Mouse (Mus musculus) gastrocnemius, adult 8-10 months (tissue): ENCODE measurements around the gene Tbata. TPM values are rescaled to one million over a fixed set of nuclear protein-coding genes. Genes with fewer than 3 reads are reported as not detected.
A peak's percentile ranks its signal among the peaks of the same experiment; 100 is the strongest.

Experiments used
- DNase-seq, 2 experiments: peaks; one replicate each; pipeline ENCODE4 v3.0.0; 2022; ENCODE audit warnings: low spot score in 2 of 2
- total RNA-seq, 4 experiments: library from RNA; stranded (reverse); gene quantifications; 2 replicates each; pipeline ENCODE4 v1.2.4; 2022

Tbata gene
- total RNA-seq, result not detected

- no peak for DNase-seq
Measured at GRCm38 (mm10) chr10:61171654-61172053, at the start of gene Tbata. Gene Tbata (plus strand): TSS chr10:61171954.

DNA sequence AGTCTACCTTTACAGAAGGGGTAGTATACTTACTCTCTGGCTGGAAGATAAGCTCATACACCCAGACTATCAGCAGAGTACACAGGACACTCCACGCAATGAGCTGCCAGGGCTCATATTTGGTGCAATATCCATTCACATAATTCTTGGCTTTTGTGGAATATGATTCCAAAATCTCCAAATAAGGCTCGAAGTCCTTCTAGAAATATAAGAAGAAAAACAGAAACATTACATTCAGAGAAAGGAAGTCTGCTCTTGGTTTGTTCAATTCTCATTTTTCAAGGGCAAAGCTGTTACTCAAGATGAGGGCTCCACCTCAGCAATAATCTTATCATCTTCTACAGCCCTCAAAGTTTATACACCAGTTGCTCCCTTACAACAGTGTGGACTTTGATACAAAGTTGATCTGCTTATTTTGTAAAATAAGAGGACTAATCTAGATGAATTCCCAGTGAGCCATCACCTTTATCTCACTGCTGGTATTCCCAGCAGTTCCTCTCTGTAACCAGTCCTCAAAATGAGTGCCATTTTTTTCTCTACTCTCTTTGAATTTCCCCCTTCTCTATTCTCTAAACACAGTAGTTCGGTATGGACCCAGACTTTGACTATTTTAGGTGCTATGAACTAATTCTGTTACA lies 48.4 kb upstream of the Tbata start:
- DNase-seq, result no peak

- no peak for DNase-seq
Measured at GRCm38 (mm10) chr10:61124462-61124861, 47.3 kb upstream of the Tbata start.

DNA sequence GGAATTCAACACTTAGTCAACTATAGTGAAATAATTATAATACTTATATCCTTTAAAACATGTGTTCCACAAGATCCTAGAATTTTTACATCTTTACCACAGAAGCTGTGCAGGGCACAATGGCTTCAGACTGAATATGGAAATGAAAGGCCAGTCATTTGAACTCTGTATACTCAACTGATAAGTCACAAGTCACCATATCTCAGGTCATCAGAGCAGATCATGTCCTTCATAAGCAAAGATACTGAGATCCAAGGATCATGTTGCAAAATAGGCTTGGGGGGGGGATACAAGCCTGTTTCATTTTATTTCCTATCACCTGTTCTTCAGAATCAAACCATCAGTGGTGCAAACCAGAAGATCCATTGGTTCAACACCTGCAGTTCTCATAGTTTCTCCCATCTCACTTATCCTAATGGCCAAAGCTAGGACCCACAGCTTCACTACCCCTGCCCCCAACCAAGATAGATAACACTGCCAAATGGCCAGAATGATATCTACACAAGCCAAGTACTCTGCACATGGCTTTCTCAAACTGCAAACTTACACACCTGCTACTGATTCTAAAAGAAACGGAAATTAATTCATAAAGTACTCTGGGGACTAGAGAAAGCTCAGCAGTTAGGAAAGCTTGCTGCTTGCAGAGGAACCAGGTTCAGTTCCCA lies 42.9 kb upstream of the Tbata start:
- no peak for DNase-seq

GRCm38 (mm10) chr10:61130959-61131358 lies 40.8 kb upstream of the Tbata start:
- DNase-seq, result no peak

DNA sequence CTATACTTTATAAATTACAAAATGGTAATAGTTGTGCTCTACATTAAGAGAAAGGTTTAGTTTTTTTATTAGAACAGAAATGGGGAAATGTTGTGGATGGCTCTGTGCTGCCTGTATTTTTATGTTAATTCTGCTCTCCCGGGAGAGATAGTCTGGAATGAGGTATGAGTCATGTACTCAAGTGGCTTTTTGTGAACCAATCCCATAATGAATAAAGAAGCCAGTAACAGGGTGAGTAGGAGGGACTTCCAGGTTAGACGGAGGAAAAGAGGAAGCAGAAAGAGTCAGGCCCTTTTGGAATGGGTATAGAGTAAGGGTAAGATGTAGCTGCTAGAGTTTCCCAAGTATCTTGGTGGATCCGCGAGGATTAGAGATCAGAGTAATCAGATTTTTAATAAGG lies 37.7 kb upstream of the Tbata start:
- DNase-seq, result no peak

- DNase-seq, result no peak
Measured at GRCm38 (mm10) chr10:61135226-61135839, 36.4 kb upstream of the Tbata start.

DNA sequence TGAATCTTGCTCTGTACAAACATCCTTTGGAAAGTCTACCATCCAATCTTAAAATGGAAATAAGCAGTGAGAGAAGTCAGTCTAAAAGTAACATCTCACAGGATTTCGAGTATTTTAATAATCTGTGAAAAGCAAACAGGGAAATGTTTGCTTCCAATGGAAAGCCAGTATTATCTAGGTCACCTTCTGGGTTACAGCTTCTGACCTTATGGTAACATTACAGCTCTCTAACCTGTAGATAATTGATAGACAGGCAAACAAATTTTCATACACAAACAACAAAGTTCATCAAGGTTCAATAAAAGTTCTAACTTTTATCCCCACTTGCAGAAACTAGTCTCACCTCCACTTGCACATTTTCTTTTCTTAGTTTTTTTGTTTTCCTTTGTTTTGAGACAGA lies 34.2 kb upstream of the Tbata start:
- no peak for DNase-seq

GRCm38 (mm10) chr10:61143343-61143742 lies 28.4 kb upstream of the Tbata start:
- no peak for DNase-seq

GRCm38 (mm10) chr10:61145766-61146118 lies 26.0 kb upstream of the Tbata start:
- no peak for DNase-seq

DNA sequence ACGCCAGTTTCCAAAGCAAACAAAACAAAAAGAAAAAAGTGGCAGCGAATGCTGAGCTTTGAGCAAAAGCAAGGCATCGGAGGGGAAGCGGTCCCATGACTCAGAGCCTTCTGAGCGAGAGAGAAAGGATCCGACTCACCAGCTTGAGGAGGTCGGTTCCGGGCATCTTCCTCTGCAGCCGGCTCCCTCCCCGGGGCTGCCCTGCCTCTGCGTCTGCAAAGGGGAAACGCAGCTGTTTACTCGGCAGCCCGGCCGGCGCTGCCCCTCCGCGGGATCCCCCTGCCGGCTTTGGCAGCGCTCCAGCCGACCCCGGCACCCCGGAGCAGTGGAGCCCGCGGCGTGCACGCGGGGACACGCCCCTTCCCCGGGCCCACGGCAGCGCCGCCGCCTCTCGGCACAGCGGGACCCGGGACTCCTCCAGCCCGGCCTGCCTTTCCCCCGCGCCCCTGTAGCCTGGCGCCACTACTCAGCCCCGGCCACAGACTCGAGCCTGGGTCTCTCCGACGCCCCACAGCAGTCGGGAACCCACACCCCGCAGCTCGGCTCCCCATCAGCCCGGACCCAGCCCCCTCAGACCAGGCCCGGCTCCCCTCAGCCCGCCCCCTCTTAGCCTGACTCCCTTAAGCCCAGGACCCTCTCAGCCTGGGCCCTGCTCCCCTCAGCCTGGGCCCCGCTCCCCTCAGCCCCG lies 25.5 kb upstream of the Tbata start:
- peak in 1 of 2 experiments; percentile 11 for DNase-seq

DNA sequence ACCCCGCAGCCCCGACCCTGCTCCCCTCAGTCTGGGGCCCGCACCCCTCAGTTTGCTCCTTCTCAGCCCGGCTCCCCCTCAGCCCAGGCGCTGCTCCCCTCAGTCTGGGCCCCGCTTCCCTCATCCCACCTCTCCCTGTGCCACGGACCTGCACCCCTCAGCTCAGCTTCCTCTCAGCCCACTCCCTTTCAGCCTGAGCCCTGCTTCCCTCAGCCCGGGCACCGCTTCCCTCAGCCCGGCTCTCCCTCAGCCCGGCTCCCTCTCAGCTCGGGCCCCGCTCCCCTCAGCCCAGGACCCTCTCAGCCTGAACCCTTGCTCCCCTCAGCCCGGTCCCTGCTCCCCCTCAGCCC lies 25.0 kb upstream of the Tbata start:
- no peak for DNase-seq

DNA sequence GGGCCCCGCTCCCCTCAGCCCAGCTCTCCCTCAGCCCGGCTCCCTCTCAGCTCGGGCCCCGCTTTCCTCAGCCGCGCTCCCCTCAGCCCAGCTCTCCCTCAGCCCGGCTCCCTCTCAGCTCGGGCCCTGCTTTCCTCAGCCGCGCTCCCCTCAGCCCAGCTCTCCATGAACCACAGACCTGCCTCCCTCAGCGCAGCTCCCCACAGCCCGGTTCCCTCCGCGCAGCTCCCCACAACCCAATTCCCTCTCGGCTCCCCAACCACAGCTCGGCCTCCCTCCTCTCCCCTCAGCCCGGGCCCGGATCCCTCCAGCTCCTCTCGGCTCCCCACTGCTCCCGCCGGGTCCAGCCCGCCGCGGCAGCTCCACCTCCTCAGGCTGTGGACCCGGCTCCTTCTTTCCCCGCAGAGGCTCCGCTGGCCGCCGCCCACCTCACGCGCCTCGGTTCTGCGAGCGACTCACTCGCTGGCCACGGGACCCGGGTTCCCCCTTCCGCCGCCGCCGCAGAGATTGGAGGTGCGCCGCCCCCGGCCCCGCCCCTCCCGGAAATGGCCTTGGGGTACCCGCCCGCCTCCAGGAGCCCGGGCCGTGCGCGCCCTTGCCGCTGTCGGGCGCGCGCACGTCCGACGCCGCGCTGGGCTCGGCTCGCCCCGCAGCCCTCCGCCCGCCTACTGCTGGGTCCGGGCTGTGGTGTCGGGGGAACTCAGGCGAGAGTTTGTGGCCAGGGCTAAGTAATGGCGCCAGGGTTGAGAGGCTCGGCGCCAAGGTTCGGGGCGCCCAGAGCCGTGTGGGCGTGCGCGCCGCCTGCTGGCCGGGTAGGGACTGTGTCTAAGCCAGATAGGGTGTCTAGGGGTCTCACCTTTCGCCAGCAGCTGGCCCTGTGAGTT lies 24.4 kb upstream of the Tbata start, which contains the start of gene Sgpl1:
TSS of gene Sgpl1 (minus strand) at position 547 of the 884 bp plus-strand sequence.
- peak; percentile 67 to 82 for DNase-seq

DNA sequence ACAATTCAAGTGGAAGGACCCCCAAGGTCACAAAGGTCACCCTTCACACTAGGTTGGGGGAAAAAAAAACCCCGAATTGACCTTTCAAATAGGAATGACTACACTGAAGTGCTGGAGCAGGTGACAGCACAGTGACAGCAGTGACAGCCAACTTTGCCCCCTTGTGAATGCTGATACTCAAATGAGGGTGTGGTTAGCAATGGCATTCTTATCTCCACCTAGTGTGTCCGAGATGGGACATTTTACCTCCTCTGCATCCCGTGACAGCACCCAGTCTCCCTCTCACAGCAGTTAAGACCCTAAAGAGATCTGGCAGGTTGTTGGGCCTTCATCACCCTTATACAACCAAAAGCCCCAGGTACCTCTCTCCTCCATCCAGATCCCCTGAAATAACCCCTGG lies 22.3 kb upstream of the Tbata start:
- DNase-seq, result no peak

GRCm38 (mm10) chr10:61150616-61151015 lies 21.1 kb upstream of the Tbata start:
- DNase-seq, result no peak

DNA sequence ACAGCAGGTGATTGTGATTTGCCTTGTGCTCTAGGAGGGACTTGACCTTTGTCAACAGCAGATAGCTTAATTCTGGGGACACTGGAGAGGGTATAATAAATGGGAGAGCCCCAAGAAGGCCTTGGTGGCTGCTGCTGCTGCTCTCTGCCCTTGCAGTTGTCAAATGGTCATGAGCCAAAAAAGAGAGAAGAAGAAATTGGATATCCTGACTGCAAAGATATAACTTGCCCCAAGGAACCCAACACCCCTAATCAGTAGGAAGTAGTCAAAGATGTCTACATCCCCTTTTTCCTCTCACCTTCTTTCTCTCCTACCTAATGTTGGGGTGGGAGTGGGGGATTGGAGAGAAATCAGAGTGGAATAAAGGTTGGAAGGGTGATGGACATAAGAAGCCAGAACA lies 19.6 kb upstream of the Tbata start:
- DNase-seq, result no peak

GRCm38 (mm10) chr10:61155611-61156010 lies 16.1 kb upstream of the Tbata start:
- DNase-seq, result no peak

DNA sequence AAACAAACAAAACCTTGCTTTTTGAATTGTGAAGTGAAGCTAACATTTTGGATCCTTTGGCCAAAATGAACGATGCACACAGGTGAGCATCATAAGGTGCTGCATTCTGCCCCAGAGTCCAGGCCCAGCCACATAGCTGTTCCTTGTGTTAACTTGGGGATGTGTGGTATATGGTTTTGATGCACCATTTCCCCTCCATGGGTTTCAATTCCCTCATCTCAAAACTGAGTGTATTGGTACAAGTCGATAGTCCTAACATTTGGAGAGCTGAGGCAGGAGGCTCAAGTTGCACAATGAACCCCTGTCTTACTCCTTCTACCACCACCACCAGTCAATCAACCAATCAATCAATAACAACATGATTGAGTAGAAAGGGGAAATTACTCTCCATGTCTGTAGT lies 15.3 kb upstream of the Tbata start:
- DNase-seq, result no peak

DNA sequence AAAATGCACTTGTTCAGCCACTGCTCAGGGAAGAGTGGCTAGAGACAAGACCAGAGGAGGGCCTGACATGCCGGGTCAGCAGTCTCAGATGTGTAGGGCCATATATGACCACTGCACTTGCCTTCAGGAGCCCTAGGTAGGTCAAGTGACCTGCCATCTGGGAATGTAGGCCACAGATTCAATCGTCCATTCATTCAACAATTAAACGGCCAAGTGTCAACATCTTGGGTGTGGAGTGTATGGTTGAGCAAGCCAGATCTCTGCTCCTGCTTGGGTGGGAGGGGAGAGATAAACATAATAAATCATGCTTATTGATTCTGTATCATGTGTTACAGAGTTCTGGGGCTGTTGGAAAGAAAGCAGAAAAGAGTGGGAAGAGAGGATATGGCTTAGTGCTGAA lies 13.2 kb upstream of the Tbata start:
- DNase-seq, result no peak

- no peak for DNase-seq
Measured at GRCm38 (mm10) chr10:61160089-61160488, 11.7 kb upstream of the Tbata start.

DNA sequence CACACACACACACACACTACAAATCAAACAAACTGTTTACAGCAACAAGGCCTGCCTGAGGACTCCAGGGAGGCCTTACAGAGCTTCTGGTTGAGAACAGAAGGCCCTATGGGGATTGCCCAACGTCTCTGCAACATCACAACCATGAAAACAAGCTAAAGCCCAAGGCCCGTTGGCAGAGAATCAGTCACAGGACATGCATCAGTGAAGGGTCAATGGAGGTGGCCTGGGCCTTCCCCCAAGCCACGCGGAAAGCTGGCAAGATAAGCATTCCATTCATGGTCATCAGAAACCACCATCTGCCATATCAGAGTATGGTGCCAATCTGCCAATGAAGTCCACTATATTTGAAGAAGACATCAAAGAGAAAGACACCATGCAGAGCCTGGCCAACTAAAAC lies 11.1 kb upstream of the Tbata start:
- peak in 1 of 2 experiments; percentile 37 for DNase-seq
